Mouse (Mus musculus) erythroblast, embryonic 14.5 days (primary cell): Measurements from ENCODE around the gene Slc22a22.

Source experiments
- GATA1 ChIP-seq: IDR thresholded peaks from 2 replicates; pipeline ENCODE4 v1.6.1; 2012; ENCODE audit warnings: low read length, inconsistent platforms, mixed read lengths
- TAL1 ChIP-seq: IDR thresholded peaks from 3 replicates; pipeline ENCODE4 v1.6.1; 2012; ENCODE audit warnings: low read length, inconsistent platforms, mixed read lengths

GRCm38 (mm10) chr15:57482509-57482908, 5.1 kb upstream of the Slc22a22 start:
- TF ChIP-seq GATA1, result no peak
- no peak for TF ChIP-seq TAL1
